Mouse (Mus musculus) forebrain, embryonic 11.5 days (tissue): ENCODE measurements around the gene Hs3st3a1. TPM values are rescaled to one million over a fixed set of nuclear protein-coding genes. Genes with fewer than 3 reads are reported as not detected.

Source experiments
- ATAC-seq: fragments of 200-750 bp; cut with Nextera tagmentation; replicated peaks from 2 replicates; pipeline ENCODE4 v1.8.0; 2017; ENCODE audit warnings: moderate TSS enrichment; ENCODE audit not compliant: low FRiP score
- DNase-seq: peaks from one replicate; pipeline ENCODE4 v3.0.0-alpha.2; 2017; ENCODE audit warnings: low spot score
- H3K27ac ChIP-seq: fragments of 300-500 bp; sonication (generic); 2 replicates; pipeline ENCODE4 v1.5.1; 2014; ENCODE audit warnings: low read depth, low read length
- H3K27me3 ChIP-seq: fragments of 300-500 bp; sonication (generic); 2 replicates; pipeline ENCODE4 v1.6.1; 2014; ENCODE audit warnings: mild to moderate bottlenecking, low read length, mixed read lengths; ENCODE audit not compliant: control insufficient read depth, insufficient read depth
- H3K36me3 ChIP-seq: fragments of 300-500 bp; sonication (generic); 2 replicates; pipeline ENCODE4 v1.6.1; 2014; ENCODE audit warnings: mild to moderate bottlenecking, low read length, moderate library complexity, mixed read lengths; ENCODE audit not compliant: control insufficient read depth, insufficient read depth
- H3K4me1 ChIP-seq: fragments of 300-500 bp; sonication (generic); replicated peaks from 2 replicates; pipeline ENCODE4 v1.6.1; 2014; ENCODE audit warnings: low read length, mixed read lengths; ENCODE audit not compliant: control insufficient read depth, insufficient read depth
- H3K4me2 ChIP-seq: fragments of 300-500 bp; sonication (generic); 2 replicates; pipeline ENCODE4 v1.6.1; 2014; ENCODE audit warnings: low read depth, mild to moderate bottlenecking, low read length, moderate library complexity, mixed read lengths; ENCODE audit not compliant: severe bottlenecking
- H3K4me3 ChIP-seq: fragments of 300-500 bp; sonication (generic); 2 replicates; pipeline ENCODE4 v1.5.1; 2014; ENCODE audit warnings: low read depth, low read length
- H3K9ac ChIP-seq: fragments of 300-500 bp; sonication (generic); 2 replicates; pipeline ENCODE4 v1.6.1; 2014; ENCODE audit warnings: low read length
- H3K9me3 ChIP-seq: fragments of 300-500 bp; sonication (generic); 2 replicates; pipeline ENCODE4 v1.6.1; 2016; ENCODE audit warnings: low read length, mixed read lengths; ENCODE audit not compliant: control insufficient read depth
- WGBS: fragments of 180-500 bp; shearing (Covaris S2); extraction: QIAGEN DNeasy Blood & Tissue Kit; methylation state at CpG from one replicate; pipeline ENCODE4 v1.1.7; 2014; 5-methylcytosine and 5-hydroxymethylcytosine counted together
- polyA plus RNA-seq: library from polyadenylated mRNA; unstranded; fragments of >200 nt; fragmentation: Nextera tagmentation; extraction: Ambion mirVana; gene quantifications from 2 replicates; pipeline ENCODE4 v1.2.1, GENCODE M21; 2014

The Hs3st3a1 gene
- polyA plus RNA-seq, 1 experiment from 2014 or later, result 2.3 TPM

- peaks cover 11% of the 10 kb centered on the region for H3K27me3 ChIP-seq
- DNase-seq, result no peak
- no peak overlapping the region for H3K27ac ChIP-seq
- no peaks in the 10 kb centered on the region for H3K4me1 ChIP-seq
- H3K36me3 ChIP-seq, result no peaks in the 10 kb centered on the region
- H3K9me3 ChIP-seq, result no peaks in the 10 kb centered on the region
- no peak overlapping the region for H3K4me2 ChIP-seq
- ATAC-seq, result no peak
- H3K4me3 ChIP-seq, result no peak overlapping the region
- 55% methylated on average over 3 of the region's 3 CpGs for WGBS
- H3K9ac ChIP-seq, result no peak overlapping the region
Observed at GRCm38 (mm10) chr11:64495935-64496334, 60.8 kb downstream of the Hs3st3a1 start.

GRCm38 (mm10) chr11:64496677-64497076, 61.5 kb downstream of the Hs3st3a1 start:
- Histone ChIP-seq H3K9me3 (no peaks in the 10 kb centered on the region), H3K27ac (no peak overlapping the region), H3K9ac (no peak overlapping the region), H3K36me3 (no peaks in the 10 kb centered on the region), H3K4me3 (no peak overlapping the region), H3K4me2 (no peak overlapping the region), H3K4me1 (no peaks in the 10 kb centered on the region), H3K27me3 (peaks cover 8% of the 10 kb centered on the region)
- no peak for ATAC-seq
- no peak for DNase-seq
- WGBS, result 66% methylated on average over 3 of the region's 3 CpGs

GRCm38 (mm10) chr11:64500536-64501112, 65.5 kb downstream of the Hs3st3a1 start:
- WGBS, result 91% methylated on average over 5 of the region's 5 CpGs
- Histone ChIP-seq H3K9me3 (no peaks in the 10 kb centered on the region; the same call in 1 of the 2 replicates), H3K4me2 (no peak overlapping the region), H3K27ac (no peak overlapping the region), H3K4me1 (no peaks in the 10 kb centered on the region), H3K9ac (no peak overlapping the region), H3K36me3 (no peaks in the 10 kb centered on the region), H3K4me3 (no peak overlapping the region), H3K27me3 (no peaks in the 10 kb centered on the region)
- no peak for DNase-seq
- ATAC-seq, result no peak

GRCm38 (mm10) chr11:64503040-64503439, 67.9 kb downstream of the Hs3st3a1 start:
- Histone ChIP-seq H3K27ac (no peak overlapping the region), H3K36me3 (no peaks in the 10 kb centered on the region), H3K27me3 (no peaks in the 10 kb centered on the region), H3K4me1 (no peaks in the 10 kb centered on the region), H3K4me2 (no peak overlapping the region), H3K9me3 (no peaks in the 10 kb centered on the region; the same call in 1 of the 2 replicates), H3K4me3 (no peak overlapping the region), H3K9ac (no peak overlapping the region)
- no peak for ATAC-seq
- 85% methylated on average over 3 of the region's 3 CpGs for WGBS
- no peak for DNase-seq

- no peaks in the 10 kb centered on the region for H3K27me3 ChIP-seq
- no peak overlapping the region for H3K4me3 ChIP-seq
- H3K4me1 ChIP-seq, result no peaks in the 10 kb centered on the region
- no peaks in the 10 kb centered on the region for H3K36me3 ChIP-seq
- WGBS, result 96% methylated on average over 1 of the region's 1 CpGs
- no peak for ATAC-seq
- no peak overlapping the region for H3K4me2 ChIP-seq
- no peaks in the 10 kb centered on the region; the same call in 1 of the 2 replicates for H3K9me3 ChIP-seq
- DNase-seq, result no peak
- no peak overlapping the region for H3K27ac ChIP-seq
- no peak overlapping the region for H3K9ac ChIP-seq
Observed at GRCm38 (mm10) chr11:64505924-64506323, 70.8 kb downstream of the Hs3st3a1 start.

GRCm38 (mm10) chr11:64507024-64507423, 71.9 kb downstream of the Hs3st3a1 start:
- DNase-seq, result no peak
- H3K4me2 ChIP-seq, result no peak overlapping the region
- H3K4me3 ChIP-seq, result no peak overlapping the region
- no peak overlapping the region for H3K9ac ChIP-seq
- no peaks in the 10 kb centered on the region for H3K27me3 ChIP-seq
- H3K27ac ChIP-seq, result no peak overlapping the region
- no peaks in the 10 kb centered on the region for H3K36me3 ChIP-seq
- 95% methylated on average over 3 of the region's 3 CpGs for WGBS
- ATAC-seq, result no peak
- no peaks in the 10 kb centered on the region for H3K4me1 ChIP-seq
- H3K9me3 ChIP-seq, result no peaks in the 10 kb centered on the region; the same call in 1 of the 2 replicates

- Histone ChIP-seq H3K27me3 (no peaks in the 10 kb centered on the region), H3K4me1 (no peaks in the 10 kb centered on the region), H3K27ac (no peak overlapping the region), H3K36me3 (no peaks in the 10 kb centered on the region), H3K4me3 (no peak overlapping the region), H3K9ac (no peak overlapping the region), H3K4me2 (no peak overlapping the region), H3K9me3 (no peaks in the 10 kb centered on the region)
- ATAC-seq (no peak), DNase-seq (no peak)
- 97% methylated on average over 2 of the region's 2 CpGs for WGBS
Observed at GRCm38 (mm10) chr11:64509106-64509505, 74.0 kb downstream of the Hs3st3a1 start.

GRCm38 (mm10) chr11:64512301-64512700, 77.2 kb downstream of the Hs3st3a1 start:
- Histone ChIP-seq H3K4me1 (no peaks in the 10 kb centered on the region), H3K4me3 (no peak overlapping the region), H3K9me3 (no peaks in the 10 kb centered on the region), H3K36me3 (no peaks in the 10 kb centered on the region), H3K4me2 (no peak overlapping the region), H3K27me3 (no peaks in the 10 kb centered on the region), H3K9ac (no peak overlapping the region), H3K27ac (no peak overlapping the region)
- no peak for ATAC-seq
- no peak for DNase-seq
- WGBS, result 82% methylated on average over 4 of the region's 4 CpGs

- no peak overlapping the region for H3K9ac ChIP-seq
- WGBS, result 86% methylated on average over 5 of the region's 5 CpGs
- no peaks in the 10 kb centered on the region for H3K4me1 ChIP-seq
- H3K27ac ChIP-seq, result no peak overlapping the region
- no peak overlapping the region for H3K4me2 ChIP-seq
- H3K27me3 ChIP-seq, result no peaks in the 10 kb centered on the region
- DNase-seq, result no peak
- no peak for ATAC-seq
- no peaks in the 10 kb centered on the region for H3K9me3 ChIP-seq
- no peak overlapping the region for H3K4me3 ChIP-seq
- no peaks in the 10 kb centered on the region for H3K36me3 ChIP-seq
Observed at GRCm38 (mm10) chr11:64513419-64513818, 78.3 kb downstream of the Hs3st3a1 start.
